Mouse (Mus musculus) granulocyte monocyte progenitor cell, adult 5-6 weeks (primary cell): Measurements from ENCODE around the gene Akr1b7. TPM values are rescaled to one million over a fixed set of nuclear protein-coding genes. Genes with fewer than 3 reads are reported as not detected.
A peak's percentile ranks its signal among the peaks of the same experiment; 100 is the strongest.
"Not testable (repeated sequence)": the region's sequence is repeated elsewhere in the genome, so short reads cannot be mapped to it uniquely, and the experiment has no call there.

Source experiments
- ATAC-seq: replicated peaks from 2 replicates; pipeline ENCODE4 v1.8.0; 2016; ENCODE audit warnings: mild to moderate bottlenecking, moderate TSS enrichment, inconsistent platforms; ENCODE audit not compliant: poor library complexity, severe bottlenecking
- total RNA-seq, 2 experiments: library from RNA; stranded (forward) in 1 of 2; stranded (reverse) in 1 of 2; fragments of 200-712, 200-1000 nt in 1 of 2; fragments of >200 nt in 1 of 2; fragmentation: Nextera tagmentation in 1 of 2; gene quantifications; 2 replicates each; pipeline ENCODE4 v1.2.3; 2014 to 2017

Gene Akr1b7
- not detected in 2 replicates for total RNA-seq (2014; fragmentation: Nextera tagmentation)
- not detected in 2 replicates for total RNA-seq (2017)

DNA sequence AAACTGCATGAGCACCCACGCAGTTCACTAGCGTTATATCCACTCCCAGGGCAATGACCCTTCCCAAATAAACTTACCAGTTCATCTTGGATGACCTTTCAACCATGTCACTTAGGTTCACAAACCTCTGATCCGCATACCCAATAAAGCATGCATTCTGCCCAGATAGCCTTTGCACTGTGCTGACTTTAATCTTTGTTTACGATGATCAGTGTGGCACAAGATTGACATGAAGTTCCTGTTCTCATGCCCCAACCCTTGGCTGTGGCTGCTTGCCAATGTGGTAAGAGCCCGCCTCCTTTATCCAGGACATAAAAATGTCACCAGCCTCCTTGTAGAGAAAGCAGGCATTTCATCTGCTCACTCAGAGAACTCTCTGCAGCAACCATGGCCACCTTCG lies at the start of gene Akr1b7:
Gene Akr1b7 (plus strand): TSS at position 312 of the 400 bp plus-strand sequence.
- ATAC-seq = no peak

GRCm38 (mm10) chr6:34364217-34365136 lies 47.7 kb upstream of the Akr1b7 start:
- ATAC-seq = no peak

DNA sequence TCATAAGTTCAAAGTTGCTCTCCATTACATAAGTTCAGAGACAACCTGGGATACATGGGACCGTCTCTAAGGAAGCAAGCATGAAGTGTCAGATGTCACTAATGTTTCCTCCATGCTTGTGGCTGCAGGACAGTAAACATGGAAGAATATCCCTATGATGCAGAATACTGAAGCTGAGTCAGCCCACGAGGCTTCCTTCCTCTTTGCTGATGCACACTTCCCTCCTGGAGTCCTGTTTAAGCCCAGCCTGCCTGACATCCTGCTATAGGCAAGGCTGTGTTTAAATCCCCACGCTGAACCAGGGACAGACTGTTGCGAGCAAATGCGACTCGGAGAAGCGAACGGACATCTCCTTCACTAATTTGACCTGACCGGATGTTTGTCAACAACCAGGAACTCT lies 44.1 kb upstream of the Akr1b7 start:
- peak; percentile 83 for ATAC-seq

DNA sequence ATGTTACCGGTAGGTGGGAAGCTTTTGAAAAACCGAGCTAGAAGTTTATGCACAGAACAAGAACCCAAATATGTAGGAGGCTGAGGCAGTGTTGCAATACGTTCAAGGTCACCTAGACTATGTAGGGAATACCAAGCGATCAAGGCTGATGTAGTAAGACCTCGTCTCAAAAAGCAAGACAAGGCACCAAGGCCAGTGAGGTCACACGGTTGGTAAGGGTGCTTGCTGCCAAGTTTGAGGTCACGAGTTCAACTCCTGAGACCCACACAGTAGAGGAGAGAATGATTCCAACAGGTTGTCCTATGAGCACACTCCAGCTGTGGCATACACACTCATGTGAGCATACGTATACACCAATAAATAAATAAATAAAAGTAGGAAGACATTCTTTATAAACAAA lies 42.1 kb upstream of the Akr1b7 start:
- ATAC-seq = no peak

GRCm38 (mm10) chr6:34371700-34372351 lies 40.3 kb upstream of the Akr1b7 start:
- peak; percentile 92 for ATAC-seq

DNA sequence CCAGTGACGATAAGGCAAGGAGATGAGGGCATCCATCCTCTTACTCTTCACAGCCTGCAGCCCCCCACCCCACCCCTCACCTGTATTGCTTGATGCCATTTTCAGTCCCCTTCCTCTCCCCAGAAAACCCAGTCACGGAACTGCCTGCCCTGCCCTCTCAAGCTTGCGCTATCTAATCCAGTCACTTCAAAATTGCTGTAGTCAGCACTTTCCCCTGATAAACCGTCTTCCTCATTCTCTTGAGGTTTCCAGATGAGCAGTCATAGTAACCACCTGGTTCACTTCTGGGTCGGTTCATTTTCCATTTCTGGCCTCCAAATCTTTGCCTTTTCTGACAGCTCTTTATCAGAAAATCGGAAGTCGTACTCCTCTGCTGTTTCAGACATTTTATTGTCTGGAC lies 38.3 kb upstream of the Akr1b7 start:
- peak; percentile 38 for ATAC-seq

GRCm38 (mm10) chr6:34375888-34376287 lies 36.2 kb upstream of the Akr1b7 start:
- not testable (repeated sequence) for ATAC-seq

DNA sequence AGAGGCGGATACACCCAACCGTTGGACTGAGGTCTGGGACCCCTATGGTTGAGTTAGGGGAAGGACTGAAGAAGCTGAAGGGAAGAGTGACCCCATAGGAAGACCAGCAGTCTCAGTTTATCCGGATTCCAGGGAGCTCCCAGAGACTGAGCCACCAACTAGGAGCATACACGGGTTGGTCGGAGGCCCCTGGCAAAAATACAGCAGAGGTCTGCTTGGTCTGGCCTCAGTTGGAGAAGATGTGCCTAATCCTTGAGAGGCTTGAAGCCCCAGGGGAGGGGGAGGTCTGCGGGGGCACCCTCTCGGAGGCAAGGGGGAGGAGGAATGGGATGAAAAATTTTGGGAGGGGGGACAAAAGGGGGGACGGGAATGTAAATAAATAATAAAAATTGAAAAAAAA lies 28.7 kb upstream of the Akr1b7 start:
- ATAC-seq = no peak

GRCm38 (mm10) chr6:34384110-34384661 lies 27.9 kb upstream of the Akr1b7 start, which contains the start of gene Akr1b10:
TSS of gene Akr1b10 (plus strand) at chr6:34384218.
- peak; percentile 97 for ATAC-seq

GRCm38 (mm10) chr6:34384701-34385370 lies 27.3 kb upstream of the Akr1b7 start:
- ATAC-seq = peak; percentile 60

- ATAC-seq = no peak
Measured at GRCm38 (mm10) chr6:34388420-34389156, 23.5 kb upstream of the Akr1b7 start.

- ATAC-seq = no peak
Measured at GRCm38 (mm10) chr6:34395897-34396296, 16.2 kb upstream of the Akr1b7 start.

GRCm38 (mm10) chr6:34398431-34398830 lies 13.7 kb upstream of the Akr1b7 start:
- ATAC-seq = no peak

- no peak for ATAC-seq
Measured at GRCm38 (mm10) chr6:34399606-34400220, 12.4 kb upstream of the Akr1b7 start.

DNA sequence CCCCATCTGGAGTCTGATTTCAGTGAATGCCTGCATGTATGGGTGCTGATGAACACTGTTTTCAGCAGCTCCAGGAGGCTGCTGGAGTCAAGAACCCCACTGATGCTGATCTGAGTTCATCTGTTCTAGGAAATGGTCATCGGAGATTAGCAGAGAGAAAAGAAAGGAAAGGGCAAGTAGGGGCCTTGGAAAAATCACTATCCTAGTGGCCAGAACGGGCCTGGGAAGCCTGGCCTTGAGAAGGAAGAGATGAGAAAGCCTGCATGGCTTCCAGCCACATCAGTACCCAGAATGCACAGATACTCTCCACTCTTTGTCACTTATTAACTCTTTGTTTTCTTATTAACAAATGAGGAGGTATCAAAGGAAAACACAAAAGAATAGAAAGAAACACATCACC lies 11.4 kb upstream of the Akr1b7 start:
- ATAC-seq = no peak

DNA sequence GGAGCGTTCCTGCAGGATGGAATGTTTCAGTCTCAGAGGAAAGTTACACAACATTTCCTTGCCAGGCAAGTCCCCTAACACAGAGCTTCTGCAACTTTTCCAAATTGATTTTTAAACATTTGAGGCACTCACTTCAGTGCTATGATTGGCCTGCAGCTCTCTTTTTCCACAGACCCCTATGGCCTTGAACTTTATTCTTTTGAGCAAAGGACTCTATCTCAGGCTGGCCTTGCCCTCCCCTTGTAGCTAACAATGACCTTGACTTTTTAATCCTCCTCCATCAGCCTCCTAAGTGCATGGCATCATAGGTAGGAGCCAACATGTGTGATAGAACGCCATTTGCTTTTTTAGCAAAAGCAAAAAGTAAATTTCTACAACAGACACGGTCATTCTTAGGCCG lies 5.4 kb upstream of the Akr1b7 start:
- ATAC-seq = no peak

- ATAC-seq = no peak
Measured at GRCm38 (mm10) chr6:34407403-34407802, 4.7 kb upstream of the Akr1b7 start.

GRCm38 (mm10) chr6:34412688-34413087 lies 554 bp downstream of the Akr1b7 start:
- no peak for ATAC-seq

GRCm38 (mm10) chr6:34413386-34413785 lies 1.3 kb downstream of the Akr1b7 start:
- not testable (repeated sequence) for ATAC-seq
